Mouse (Mus musculus) lung, embryonic 16.5 days (tissue): Measurements from ENCODE around the gene Trp53. TPM values are rescaled to one million over a fixed set of nuclear protein-coding genes. Genes with fewer than 3 reads are reported as not detected.
"Not testable (repeated sequence)": the region's sequence is repeated elsewhere in the genome, so short reads cannot be mapped to it uniquely, and the experiment has no call there.

Source experiments
- ATAC-seq: fragments of 200-750 bp; cut with Nextera tagmentation; 2 replicates; pipeline ENCODE4 v1.8.0; 2017; ENCODE audit warnings: low read depth, mild to moderate bottlenecking, moderate library complexity
- H3K27ac ChIP-seq: fragments of 300-500 bp; sonication (generic); 2 replicates; pipeline ENCODE4 v1.5.1; 2014; ENCODE audit warnings: mild to moderate bottlenecking, control low read depth, low read length
- H3K27me3 ChIP-seq: fragments of 300-500 bp; sonication (generic); 2 replicates; pipeline ENCODE4 v1.6.1; 2014; ENCODE audit warnings: low read depth, low read length, mixed read lengths; ENCODE audit not compliant: control insufficient read depth, insufficient read depth
- H3K36me3 ChIP-seq: fragments of 300-500 bp; sonication (generic); 2 replicates; pipeline ENCODE4 v1.6.1; 2014; ENCODE audit warnings: low read length; ENCODE audit not compliant: control insufficient read depth, insufficient read depth
- H3K4me1 ChIP-seq: fragments of 300-500 bp; sonication (generic); replicated peaks from 2 replicates; pipeline ENCODE4 v1.6.1; 2014; ENCODE audit warnings: low read length, mixed read lengths; ENCODE audit not compliant: control insufficient read depth, insufficient read depth
- H3K4me2 ChIP-seq: fragments of 300-500 bp; sonication (generic); 2 replicates; pipeline ENCODE4 v1.6.1; 2014; ENCODE audit warnings: low read depth, low read length, control low read depth
- H3K4me3 ChIP-seq: fragments of 300-500 bp; sonication (generic); 2 replicates; pipeline ENCODE4 v1.5.1; 2014; ENCODE audit warnings: mild to moderate bottlenecking, low read length, control low read depth
- H3K9ac ChIP-seq: fragments of 300-500 bp; sonication (generic); 2 replicates; pipeline ENCODE4 v1.6.1; 2014; ENCODE audit warnings: low read length, control low read depth
- H3K9me3 ChIP-seq: fragments of 300-500 bp; sonication (generic); 2 replicates; pipeline ENCODE4 v1.6.1; 2016; ENCODE audit warnings: low read length; ENCODE audit not compliant: control insufficient read depth
- WGBS: fragments of 180-500 bp; shearing (Covaris S2); extraction: QIAGEN DNeasy Blood & Tissue Kit; methylation state at CpG from one replicate; pipeline ENCODE4 v1.1.7; 2014; 5-methylcytosine and 5-hydroxymethylcytosine counted together
- polyA plus RNA-seq: library from polyadenylated mRNA; unstranded; fragments of >200 nt; fragmentation: Nextera tagmentation; extraction: Ambion mirVana; gene quantifications from 2 replicates; pipeline ENCODE4 v1.2.1, GENCODE M21; 2015

Gene Trp53
- polyA plus RNA-seq, 1 experiment from 2014 or later = 154 TPM

GRCm38 (mm10) chr11:69613553-69614256 lies 33.5 kb downstream of the Trp53 start:
- H3K27ac ChIP-seq = no peak overlapping the region
- peaks cover 4% of the 10 kb centered on the region; the same call in 1 of the 2 replicates for H3K27me3 ChIP-seq
- H3K9me3 ChIP-seq = no peaks in the 10 kb centered on the region
- peak; percentile 81 for ATAC-seq
- H3K36me3 ChIP-seq = no peaks in the 10 kb centered on the region
- peak overlapping the region; percentile 48 for H3K4me2 ChIP-seq
- H3K9ac ChIP-seq = peak overlapping the region; percentile 54; the same call in 1 of the 2 replicates
- H3K4me1 ChIP-seq = peaks cover 3% of the 10 kb centered on the region; the same call in 1 of the 2 replicates
- 10% methylated on average over 18 of the region's 19 CpGs for WGBS
- 0 out of 2 replicates have a peak overlapping the region, but pooled peaks have one; percentile 5 for H3K4me3 ChIP-seq

GRCm38 (mm10) chr11:69614257-69614588 lies 34.1 kb downstream of the Trp53 start:
- not testable (repeated sequence) for H3K4me1 ChIP-seq, H3K9ac ChIP-seq, H3K27ac ChIP-seq, H3K9me3 ChIP-seq, H3K27me3 ChIP-seq, H3K36me3 ChIP-seq, ATAC-seq
- Histone ChIP-seq H3K4me3 (0 out of 2 replicates have a peak overlapping the region, but pooled peaks have one; percentile 5), H3K4me2 (peak overlapping the region; percentile 48; the same call in 1 of the 2 replicates)
- 42% methylated on average over 11 of the region's 11 CpGs for WGBS

DNA sequence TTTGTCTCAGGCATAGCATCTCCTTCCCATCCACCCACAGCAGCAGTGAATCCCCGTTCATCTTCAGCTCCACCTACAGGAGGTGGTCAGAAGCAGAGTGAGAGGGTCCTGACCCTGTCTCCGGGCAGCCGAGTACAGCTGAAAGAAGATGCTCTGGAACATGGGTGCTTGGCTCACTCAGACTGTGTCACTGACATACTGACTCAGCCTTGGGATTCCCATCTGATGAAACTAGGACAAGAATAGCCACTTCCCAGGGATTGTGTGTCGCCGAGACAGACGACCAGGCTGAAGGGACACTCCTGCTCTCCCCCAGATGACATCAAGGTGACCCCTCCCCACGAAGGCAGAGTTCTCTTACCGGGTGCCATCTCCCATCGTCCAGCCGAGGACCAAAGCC lies 36.6 kb downstream of the Trp53 start:
- no peak overlapping the region for H3K4me3 ChIP-seq
- H3K27me3 ChIP-seq = peaks cover 4% of the 10 kb centered on the region; the same call in 1 of the 2 replicates
- H3K4me2 ChIP-seq = no peak overlapping the region
- 38% methylated on average over 10 of the region's 10 CpGs for WGBS
- no peaks in the 10 kb centered on the region for H3K36me3 ChIP-seq
- H3K9ac ChIP-seq = no peak overlapping the region
- H3K9me3 ChIP-seq = no peaks in the 10 kb centered on the region
- ATAC-seq = no peak
- peaks cover 3% of the 10 kb centered on the region; the same call in 1 of the 2 replicates for H3K4me1 ChIP-seq
- no peak overlapping the region for H3K27ac ChIP-seq

DNA sequence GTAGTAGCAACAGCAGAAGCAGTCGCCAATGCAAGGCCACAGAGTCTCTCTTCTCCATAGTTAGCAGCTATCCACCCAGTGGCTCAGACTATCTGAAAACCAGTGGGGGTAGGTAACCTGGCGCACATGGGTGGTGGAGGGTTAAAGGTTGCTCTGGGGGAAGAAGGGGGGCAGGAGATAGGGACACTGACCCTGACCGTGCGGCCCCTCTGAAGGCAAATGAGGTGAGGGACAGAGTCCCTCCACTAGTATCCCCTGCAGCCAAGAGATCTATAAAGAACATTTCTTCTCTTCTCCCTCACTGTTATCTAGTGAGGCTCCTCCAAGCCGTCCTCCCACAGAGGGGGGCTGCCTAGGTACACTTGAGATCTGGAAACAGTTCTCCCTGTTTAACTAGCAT lies 37.6 kb downstream of the Trp53 start, which contains the start of gene Shbg:
Shbg (minus strand) TSS at position 101 of the 400 bp plus-strand sequence.
- H3K4me2 ChIP-seq = no peak within 1 kb of the TSS
- 56% methylated on average over 5 of the region's 5 CpGs for WGBS
- no peaks in the 10 kb centered on the region for H3K9me3 ChIP-seq
- no peak for ATAC-seq
- no peak within 1 kb of the TSS for H3K9ac ChIP-seq
- no peak within 1 kb of the TSS for H3K4me3 ChIP-seq
- no peaks in the 10 kb centered on the region for H3K36me3 ChIP-seq
- peaks cover 3% of the 10 kb centered on the region; the same call in 1 of the 2 replicates for H3K4me1 ChIP-seq
- peaks cover 4% of the 10 kb centered on the region; the same call in 1 of the 2 replicates for H3K27me3 ChIP-seq
- no peak within 1 kb of the TSS for H3K27ac ChIP-seq

DNA sequence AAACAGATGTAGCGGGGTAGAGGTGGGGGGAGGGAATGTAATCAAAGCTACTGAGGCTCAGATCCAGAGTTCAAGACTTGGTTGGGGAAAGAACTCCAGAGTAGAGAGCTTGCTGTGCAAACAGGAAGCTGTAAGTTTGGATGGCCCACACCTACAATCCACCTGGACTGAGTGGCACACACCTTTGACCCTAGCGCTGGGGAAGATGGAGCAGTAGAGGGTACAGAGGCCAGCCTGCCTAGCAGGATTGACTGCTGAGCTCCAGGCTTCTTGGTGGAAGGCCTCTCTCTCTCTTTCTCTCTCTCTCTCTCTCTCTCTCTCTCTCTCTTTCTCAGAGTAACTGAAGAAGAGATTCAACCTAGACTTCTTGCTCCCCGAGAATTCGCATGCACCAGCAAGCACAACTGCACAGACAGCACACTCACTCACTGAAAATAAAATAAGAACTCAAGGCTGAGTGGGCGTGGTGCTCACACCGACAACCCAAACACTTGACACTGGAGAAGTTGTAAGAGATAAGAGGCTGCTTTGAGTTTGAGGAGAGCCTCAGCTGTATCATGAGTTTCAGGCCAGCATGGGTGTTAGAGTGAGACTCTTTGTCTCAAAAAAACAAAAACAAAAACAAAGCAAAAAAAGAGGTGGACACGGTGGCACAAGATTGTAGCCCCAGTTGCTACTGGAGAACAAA lies 40.4 kb downstream of the Trp53 start:
- Histone ChIP-seq H3K9me3 (no peaks in the 10 kb centered on the region), H3K4me1 (no peaks in the 10 kb centered on the region; the same call in 1 of the 2 replicates), H3K4me3 (no peak overlapping the region), H3K27ac (no peak overlapping the region), H3K4me2 (no peak overlapping the region), H3K27me3 (peaks cover 3% of the 10 kb centered on the region; the same call in 1 of the 2 replicates), H3K36me3 (no peaks in the 10 kb centered on the region), H3K9ac (no peak overlapping the region)
- no peak for ATAC-seq
- 62% methylated on average over 7 of the region's 7 CpGs for WGBS

GRCm38 (mm10) chr11:69621571-69622268 lies 41.6 kb downstream of the Trp53 start, which contains the start of gene Sat2:
Gene Sat2, plus strand, starts transcription at chr11:69622024.
- Histone ChIP-seq H3K4me1 (no peaks in the 10 kb centered on the region; the same call in 1 of the 2 replicates), H3K9ac (peak within 1 kb of the TSS; percentile 77), H3K4me3 (peak within 1 kb of the TSS; percentile 61), H3K36me3 (no peaks in the 10 kb centered on the region), H3K27me3 (peaks cover 2% of the 10 kb centered on the region; the same call in 1 of the 2 replicates), H3K9me3 (no peaks in the 10 kb centered on the region), H3K4me2 (peak within 1 kb of the TSS; percentile 59), H3K27ac (peak within 1 kb of the TSS; percentile 38)
- ATAC-seq = peak; percentile 93
- WGBS = 2% methylated on average over 20 of the region's 20 CpGs

- Histone ChIP-seq H3K9ac (peak overlapping the region; percentile 77), H3K4me3 (peak overlapping the region; percentile 61), H3K27me3 (peaks cover 2% of the 10 kb centered on the region; the same call in 1 of the 2 replicates), H3K9me3 (no peaks in the 10 kb centered on the region), H3K4me2 (peak overlapping the region; percentile 59), H3K36me3 (no peaks in the 10 kb centered on the region), H3K4me1 (no peaks in the 10 kb centered on the region; the same call in 1 of the 2 replicates), H3K27ac (no peak overlapping the region; the same call in 1 of the 2 replicates)
- WGBS = 26% methylated on average over 6 of the region's 6 CpGs
- ATAC-seq = peak; percentile 15; the same call in 1 of the 2 replicates
These were observed 42.2 kb downstream of the Trp53 start for GRCm38 (mm10) chr11:69622406-69622805.

- 68% methylated on average over 4 of the region's 4 CpGs for WGBS
- no peak overlapping the region for H3K27ac ChIP-seq
- ATAC-seq = no peak
- H3K36me3 ChIP-seq = no peaks in the 10 kb centered on the region
- no peaks in the 10 kb centered on the region for H3K9me3 ChIP-seq
- H3K9ac ChIP-seq = peak overlapping the region; percentile 77
- H3K4me2 ChIP-seq = peak overlapping the region; percentile 59; the same call in 1 of the 2 replicates
- no peaks in the 10 kb centered on the region; the same call in 1 of the 2 replicates for H3K4me1 ChIP-seq
- H3K4me3 ChIP-seq = peak overlapping the region; percentile 61
- no peaks in the 10 kb centered on the region for H3K27me3 ChIP-seq
These were observed 42.8 kb downstream of the Trp53 start for GRCm38 (mm10) chr11:69623006-69623405.
